Mouse (Mus musculus) thymus, adult 2 months (tissue): ENCODE measurements around the gene Gosr2.

Experiments used
- CTCF ChIP-seq: fragments of 200-500 bp; IDR thresholded peaks from 2 replicates; pipeline ENCODE4 v1.5.1; 2012; ENCODE audit warnings: mild to moderate bottlenecking, control low read depth, low read length, moderate library complexity, borderline replicate concordance; ENCODE audit not compliant: control insufficient read depth, poor library complexity, insufficient read depth; ENCODE audit errors: extremely low read depth
- POLR2A ChIP-seq: fragments of 200-500 bp; IDR thresholded peaks from 2 replicates; pipeline ENCODE4 v1.6.1; 2012; ENCODE audit warnings: mild to moderate bottlenecking, low read length, control low read depth, moderate library complexity; ENCODE audit not compliant: control insufficient read depth, poor library complexity, insufficient read depth; ENCODE audit errors: extremely low read depth

DNA sequence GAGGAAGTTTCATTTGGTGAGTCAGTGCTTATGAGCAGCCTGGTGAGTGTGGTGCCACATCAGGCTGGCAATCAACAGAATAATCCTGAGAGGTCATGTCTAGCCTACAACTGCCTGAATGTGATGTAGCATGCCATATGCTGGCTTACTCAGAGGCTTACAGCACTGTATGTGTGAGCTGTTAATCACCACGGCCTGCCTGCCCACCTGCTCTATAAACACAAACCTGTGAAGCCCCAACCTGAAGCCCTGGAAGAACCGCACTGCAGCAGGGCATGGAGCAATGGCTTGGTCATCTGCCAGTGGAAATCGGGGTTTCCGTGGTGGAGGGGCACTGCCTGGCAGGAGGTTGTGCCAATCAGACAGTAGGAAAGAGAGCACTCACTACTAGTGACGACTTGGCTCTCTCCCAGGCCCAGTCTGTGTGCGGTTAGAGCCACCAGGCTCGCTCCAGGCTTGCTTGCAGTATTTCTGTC, 12.4 kb downstream of the Gosr2 start:
- no peak for TF ChIP-seq CTCF
- no peak for TF ChIP-seq POLR2A
